Mouse (Mus musculus): ENCODE results near the gene Chid1. TPM values are rescaled to one million over a fixed set of nuclear protein-coding genes. Genes with fewer than 3 reads are reported as not detected.

The Chid1 gene
- polyA plus RNA-seq, 1 experiment: not detected

DNA sequence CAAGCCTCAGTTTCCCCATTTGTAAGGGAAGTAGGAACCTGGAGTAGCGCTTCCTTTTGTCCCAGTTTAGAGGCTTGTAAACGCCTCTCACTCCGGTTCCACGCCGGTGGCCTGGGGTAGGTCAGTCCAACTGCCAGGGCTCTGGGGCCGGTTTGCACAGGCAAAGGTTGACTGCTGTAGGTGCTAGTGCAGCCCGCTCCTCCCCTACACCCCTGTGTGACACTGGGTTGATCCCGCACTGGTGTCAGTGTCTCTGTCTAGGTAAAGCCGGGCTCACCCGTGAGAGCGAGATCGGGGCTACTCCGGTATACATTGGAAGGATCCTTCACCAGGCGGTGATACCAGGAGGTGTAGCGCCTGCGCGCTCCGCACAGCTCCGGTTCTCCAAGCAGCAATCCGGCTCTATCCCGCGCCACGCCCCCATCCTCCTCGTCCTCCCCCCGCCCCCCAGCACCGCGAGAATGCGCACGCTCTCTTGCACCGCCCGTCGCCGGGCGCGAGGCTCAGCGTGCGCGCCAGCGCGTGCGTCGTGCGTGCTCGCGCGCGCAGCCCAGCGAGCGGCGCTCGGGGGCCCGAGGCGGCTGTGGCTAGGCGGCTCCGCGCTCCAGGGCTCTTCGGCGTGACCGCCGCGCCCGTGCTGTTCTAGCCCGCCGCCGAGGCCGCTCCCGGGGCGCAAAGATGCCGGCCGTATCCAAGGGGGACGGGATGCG lies 22.2 kb upstream of the Chid1 start, which contains the start of gene Ap2a2:
Gene Ap2a2, plus strand, starts transcription at position 492 of the 710 bp plus-strand sequence.
- peaks cover 12% of the 10 kb centered on the region for H3K4me1 ChIP-seq (ENCODE audit: control insufficient read depth, insufficient read depth, low read length)
- TF ChIP-seq POLR2A (IDR thresholded peaks at IDR 0.05; ENCODE audit: insufficient read depth, low read depth, low read length): peak; percentile 99
- TF ChIP-seq CTCF (IDR thresholded peaks at IDR 0.05; ENCODE audit: insufficient read depth, low read depth, low read length): no peak
- WGBS: under 1% methylated on average over 72 of the region's 72 CpGs
- H3K27ac ChIP-seq (ENCODE audit: insufficient read depth, low read depth, low read length): peak within 1 kb of the TSS; percentile 68
- peak within 1 kb of the TSS; percentile 88 for H3K4me3 ChIP-seq (ENCODE audit: insufficient read depth, low read depth, low read length)

DNA sequence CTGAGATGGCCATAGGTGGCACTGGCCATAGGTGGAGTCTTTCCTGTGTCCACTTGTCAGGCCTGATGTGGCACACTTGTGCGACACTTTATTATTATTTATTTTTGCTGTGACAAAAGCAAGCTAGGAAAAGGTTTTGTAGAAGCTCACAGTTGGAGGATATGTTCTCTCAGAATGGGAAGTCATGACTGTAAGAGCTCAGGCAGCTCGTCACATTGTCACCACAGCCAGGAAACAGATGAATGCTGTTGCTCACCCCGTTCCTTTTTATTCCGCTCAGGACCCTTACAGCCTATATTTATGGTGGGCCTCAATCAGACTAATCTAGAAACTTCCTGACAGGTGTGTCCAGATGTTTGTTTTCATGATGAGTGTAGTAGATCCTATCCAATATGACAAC lies 20.8 kb upstream of the Chid1 start:
- 90% methylated on average over 4 of the region's 4 CpGs for WGBS
- TF ChIP-seq CTCF (IDR thresholded peaks at IDR 0.05; ENCODE audit: insufficient read depth, low read depth, low read length) (no peak), POLR2A (IDR thresholded peaks at IDR 0.05; ENCODE audit: insufficient read depth, low read depth, low read length) (no peak)
- H3K4me1 ChIP-seq (ENCODE audit: control insufficient read depth, insufficient read depth, low read length): peaks cover 12% of the 10 kb centered on the region
- no peak overlapping the region for H3K27ac ChIP-seq (ENCODE audit: insufficient read depth, low read depth, low read length)
- H3K4me3 ChIP-seq (ENCODE audit: insufficient read depth, low read depth, low read length): no peak overlapping the region

DNA sequence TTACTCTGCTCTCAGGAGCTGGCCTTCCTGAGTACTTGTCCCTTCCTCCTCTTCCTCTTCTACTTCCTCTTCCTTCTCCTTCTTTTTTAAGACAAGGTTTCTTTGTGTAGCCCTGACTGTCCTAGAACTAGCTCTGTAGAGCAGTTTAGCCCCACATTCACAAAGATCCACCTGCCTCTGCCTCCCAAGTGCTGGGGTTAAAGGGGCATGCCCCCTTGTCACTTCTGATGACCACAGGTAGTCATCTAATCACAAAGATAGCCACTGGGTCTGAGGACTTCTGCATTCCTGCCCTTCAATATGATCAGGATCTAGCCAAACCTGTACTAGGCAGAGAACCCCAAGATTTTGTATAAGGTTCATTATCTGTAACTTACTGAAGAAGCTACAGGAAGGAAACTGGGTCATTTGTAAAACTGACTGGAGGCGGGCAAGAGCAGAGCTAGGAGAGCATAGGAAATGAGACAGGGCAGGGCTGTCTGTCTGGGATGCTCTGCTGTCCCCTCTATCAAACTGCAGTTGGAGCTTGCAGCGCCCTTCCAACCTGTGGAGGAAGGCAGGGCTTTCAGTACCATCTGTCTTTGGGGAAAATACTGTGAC lies 20.2 kb upstream of the Chid1 start:
- peaks cover 11% of the 10 kb centered on the region for H3K4me1 ChIP-seq (ENCODE audit: control insufficient read depth, insufficient read depth, low read length)
- no peak overlapping the region for H3K4me3 ChIP-seq (ENCODE audit: insufficient read depth, low read depth, low read length)
- TF ChIP-seq CTCF (IDR thresholded peaks at IDR 0.05; ENCODE audit: insufficient read depth, low read depth, low read length): no peak
- no peak for TF ChIP-seq POLR2A (IDR thresholded peaks at IDR 0.05; ENCODE audit: insufficient read depth, low read depth, low read length)
- H3K27ac ChIP-seq (ENCODE audit: insufficient read depth, low read depth, low read length): no peak overlapping the region
- WGBS: 84% methylated on average over 2 of the region's 2 CpGs

DNA sequence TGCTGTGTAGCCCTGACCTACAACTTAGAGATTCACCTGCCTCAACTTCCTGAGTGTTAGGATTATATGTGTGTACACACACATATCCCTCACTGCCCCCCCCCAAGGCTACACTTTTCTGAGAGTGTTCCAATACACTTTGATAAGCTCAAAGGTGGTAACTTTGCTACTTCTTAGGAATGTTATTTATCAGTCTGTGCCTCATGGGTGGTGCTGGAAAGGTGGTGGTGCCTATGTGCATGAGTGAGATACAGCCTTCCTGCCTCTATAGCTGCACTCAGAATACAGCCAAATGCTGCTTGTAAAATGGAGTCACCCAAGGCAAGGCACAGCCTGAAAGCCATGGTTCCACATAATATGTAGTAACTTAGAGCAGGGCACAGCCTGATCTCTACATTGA lies 19.3 kb upstream of the Chid1 start:
- Histone ChIP-seq H3K4me3 (ENCODE audit: insufficient read depth, low read depth, low read length) (no peak overlapping the region), H3K27ac (ENCODE audit: insufficient read depth, low read depth, low read length) (no peak overlapping the region), H3K4me1 (ENCODE audit: control insufficient read depth, insufficient read depth, low read length) (peaks cover 5% of the 10 kb centered on the region; the same call in 1 of the 2 replicates)
- TF ChIP-seq CTCF (IDR thresholded peaks at IDR 0.05; ENCODE audit: insufficient read depth, low read depth, low read length) (no peak), POLR2A (IDR thresholded peaks at IDR 0.05; ENCODE audit: insufficient read depth, low read depth, low read length) (no peak)

DNA sequence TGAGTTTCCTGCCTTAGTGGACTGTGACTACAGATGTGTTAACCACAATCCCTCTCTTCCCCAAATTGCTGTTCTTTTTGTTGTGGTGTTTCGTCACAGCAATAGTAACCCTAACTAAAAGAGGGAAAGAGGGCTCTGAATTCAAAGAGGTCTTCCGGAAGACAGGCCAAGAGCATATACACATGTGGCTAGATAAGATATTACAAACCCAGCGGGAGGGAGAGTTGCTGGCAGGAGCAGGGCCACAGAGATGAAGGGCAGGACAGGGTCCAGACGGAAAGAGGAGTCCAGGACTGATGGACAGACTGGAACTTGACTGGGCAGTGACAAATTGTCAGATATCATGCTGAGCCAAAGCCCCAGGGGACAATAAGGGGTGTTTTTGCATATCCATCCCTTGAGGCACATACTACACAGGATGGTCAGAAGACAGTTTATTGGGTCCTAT lies 18.7 kb upstream of the Chid1 start:
- no peak for TF ChIP-seq CTCF (IDR thresholded peaks at IDR 0.05; ENCODE audit: insufficient read depth, low read depth, low read length)
- TF ChIP-seq POLR2A (IDR thresholded peaks at IDR 0.05; ENCODE audit: insufficient read depth, low read depth, low read length): no peak
- WGBS: 81% methylated on average over 4 of the region's 4 CpGs
- Histone ChIP-seq H3K4me3 (ENCODE audit: insufficient read depth, low read depth, low read length) (no peak overlapping the region), H3K4me1 (ENCODE audit: control insufficient read depth, insufficient read depth, low read length) (peaks cover 5% of the 10 kb centered on the region; the same call in 1 of the 2 replicates), H3K27ac (ENCODE audit: insufficient read depth, low read depth, low read length) (no peak overlapping the region)

DNA sequence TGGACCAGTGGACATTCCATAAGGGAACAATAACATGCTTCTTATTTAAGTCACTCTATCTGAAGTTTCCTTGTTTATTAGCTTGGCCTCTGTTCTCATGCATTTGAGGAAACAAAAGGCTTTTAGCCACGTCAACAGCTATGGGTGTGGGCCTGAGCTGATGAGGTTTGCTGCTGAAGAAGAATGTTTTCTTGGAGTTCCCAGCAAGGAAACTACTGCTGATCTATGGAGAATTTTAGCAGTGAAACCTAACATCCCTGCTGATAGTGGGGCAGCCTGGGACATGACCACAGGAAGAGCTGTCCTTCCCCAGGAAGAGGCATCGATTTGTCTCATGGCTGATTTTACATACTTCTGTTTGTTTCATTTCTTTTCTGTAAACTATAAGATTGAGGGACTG lies 10.8 kb upstream of the Chid1 start:
- Histone ChIP-seq H3K27ac (ENCODE audit: insufficient read depth, low read depth, low read length) (no peak overlapping the region), H3K4me3 (ENCODE audit: insufficient read depth, low read depth, low read length) (no peak overlapping the region), H3K4me1 (ENCODE audit: control insufficient read depth, insufficient read depth, low read length) (no peaks in the 10 kb centered on the region)
- 75% methylated on average over 2 of the region's 2 CpGs for WGBS
- TF ChIP-seq POLR2A (IDR thresholded peaks at IDR 0.05; ENCODE audit: insufficient read depth, low read depth, low read length) (no peak), CTCF (IDR thresholded peaks at IDR 0.05; ENCODE audit: insufficient read depth, low read depth, low read length) (no peak)

DNA sequence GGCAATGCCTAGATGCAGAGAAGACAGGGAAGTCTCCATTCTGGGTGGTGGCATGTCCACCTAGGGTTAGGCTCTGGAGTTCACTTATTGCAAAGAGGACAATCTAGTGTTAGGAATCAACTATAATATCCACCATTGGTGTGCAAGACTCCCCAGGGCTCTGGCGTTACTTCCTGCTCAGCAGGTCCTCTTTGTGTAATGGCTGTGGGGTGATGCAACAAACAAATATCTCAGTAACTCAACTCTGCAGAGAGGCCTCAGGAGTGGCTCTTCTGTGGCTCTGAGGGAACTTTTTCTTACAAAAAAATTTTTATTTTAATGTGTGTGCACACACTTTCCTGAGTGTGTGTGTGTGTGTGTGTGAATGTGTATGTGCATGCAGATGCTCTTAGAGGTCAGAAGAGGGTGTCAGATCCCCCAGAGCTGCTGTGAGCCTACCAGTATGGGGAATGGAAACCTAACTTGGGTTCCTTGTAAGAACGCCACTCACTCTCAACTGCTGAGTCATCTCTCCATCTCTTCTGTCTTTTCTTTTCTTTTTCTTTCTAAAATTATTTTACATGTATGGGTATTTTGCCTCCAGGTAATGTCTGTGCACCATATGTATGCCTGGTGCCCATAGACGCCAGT lies 9.9 kb upstream of the Chid1 start:
- no peak overlapping the region for H3K27ac ChIP-seq (ENCODE audit: insufficient read depth, low read depth, low read length)
- WGBS: 92% methylated on average over 3 of the region's 3 CpGs
- no peaks in the 10 kb centered on the region for H3K4me1 ChIP-seq (ENCODE audit: control insufficient read depth, insufficient read depth, low read length)
- H3K4me3 ChIP-seq (ENCODE audit: insufficient read depth, low read depth, low read length): no peak overlapping the region
- TF ChIP-seq CTCF (IDR thresholded peaks at IDR 0.05; ENCODE audit: insufficient read depth, low read depth, low read length) (no peak), POLR2A (IDR thresholded peaks at IDR 0.05; ENCODE audit: insufficient read depth, low read depth, low read length) (no peak)

DNA sequence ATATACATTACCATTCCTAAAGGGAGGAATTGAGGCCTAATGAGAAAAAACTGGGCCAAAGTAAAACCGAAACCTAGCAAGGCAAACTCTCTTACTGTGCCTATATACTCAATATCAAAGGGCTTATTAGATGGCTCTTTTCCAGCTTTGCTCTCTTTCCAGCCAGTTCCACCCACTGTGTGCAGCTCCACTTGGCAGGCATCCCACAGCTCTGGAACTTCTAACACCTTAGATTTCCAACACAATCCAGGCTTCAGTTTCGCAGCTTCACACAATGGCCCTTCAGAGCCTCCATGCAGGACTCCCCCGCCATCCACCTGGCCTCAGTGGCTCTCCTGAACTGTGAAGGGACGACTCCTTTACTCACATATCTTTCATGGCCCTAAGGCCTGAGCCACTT lies 5.0 kb upstream of the Chid1 start:
- 61% methylated on average over 4 of the region's 4 CpGs for WGBS
- Histone ChIP-seq H3K4me1 (ENCODE audit: control insufficient read depth, insufficient read depth, low read length) (peaks cover 2% of the 10 kb centered on the region), H3K27ac (ENCODE audit: insufficient read depth, low read depth, low read length) (no peak overlapping the region), H3K4me3 (ENCODE audit: insufficient read depth, low read depth, low read length) (no peak overlapping the region)
- TF ChIP-seq CTCF (IDR thresholded peaks at IDR 0.05; ENCODE audit: insufficient read depth, low read depth, low read length): no peak
- no peak for TF ChIP-seq POLR2A (IDR thresholded peaks at IDR 0.05; ENCODE audit: insufficient read depth, low read depth, low read length)

DNA sequence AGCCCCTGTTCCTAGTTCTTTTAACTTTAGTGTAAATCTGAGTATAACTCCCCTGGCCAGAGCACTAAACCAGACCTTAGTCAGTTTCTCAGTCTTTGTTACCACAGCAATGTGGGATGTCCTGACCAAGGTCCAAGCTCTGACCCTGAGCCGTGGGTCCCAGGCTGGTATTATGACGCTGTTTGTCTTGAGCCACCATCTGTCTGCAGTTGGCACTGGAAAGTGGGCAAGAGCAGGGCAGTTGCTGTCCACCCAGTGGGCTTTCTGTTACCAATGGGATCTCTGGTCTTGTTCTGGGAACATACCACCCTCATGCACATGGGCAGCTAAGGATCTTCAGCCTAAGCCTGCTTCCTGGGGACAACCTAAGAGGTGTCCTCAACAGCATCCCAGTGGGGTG lies 2.9 kb upstream of the Chid1 start:
- peaks cover 5% of the 10 kb centered on the region for H3K4me1 ChIP-seq (ENCODE audit: control insufficient read depth, insufficient read depth, low read length)
- H3K4me3 ChIP-seq (ENCODE audit: insufficient read depth, low read depth, low read length): no peak overlapping the region
- no peak overlapping the region for H3K27ac ChIP-seq (ENCODE audit: insufficient read depth, low read depth, low read length)
- TF ChIP-seq CTCF (IDR thresholded peaks at IDR 0.05; ENCODE audit: insufficient read depth, low read depth, low read length) (no peak), POLR2A (IDR thresholded peaks at IDR 0.05; ENCODE audit: insufficient read depth, low read depth, low read length) (no peak)
- WGBS: 75% methylated on average over 2 of the region's 2 CpGs
